Mouse (Mus musculus): ENCODE results near the gene Rad51b. TPM values are rescaled to one million over a fixed set of nuclear protein-coding genes. Genes with fewer than 3 reads are reported as not detected.

The Rad51b gene
- polyA plus RNA-seq (2015; fragmentation: Nextera tagmentation; extraction: Ambion mirVana) = 4.3 and 4.6 TPM in 2 replicates

DNA sequence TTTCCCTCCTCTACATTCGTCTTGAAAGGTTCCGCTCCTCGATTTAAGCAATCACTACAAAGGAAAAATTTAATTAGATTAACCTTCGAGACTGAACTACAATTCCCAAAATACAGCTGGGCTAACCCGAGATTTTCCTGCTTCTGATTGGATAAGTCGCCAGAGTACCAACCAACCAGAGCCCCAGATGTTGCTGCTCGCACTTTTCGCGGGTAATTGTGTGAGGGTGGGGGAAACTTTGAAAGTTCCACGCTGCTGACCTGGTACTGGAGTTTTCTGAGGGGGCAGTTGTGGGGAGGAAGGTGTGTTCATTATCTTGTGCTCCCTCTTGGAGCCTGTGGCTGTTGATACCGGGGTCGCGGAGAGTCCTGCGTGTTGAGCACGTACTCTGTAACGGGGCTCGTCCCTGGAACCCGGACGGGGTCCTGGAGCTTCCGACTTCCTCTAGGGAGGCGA is at the start of gene Rad51b:
TSS of gene Rad51b (plus strand) at position 162 of the 456 bp plus-strand sequence.
- H3K36me3 ChIP-seq (replicated peaks) = no peaks in the 10 kb centered on the region
- H3K9me3 ChIP-seq (replicated peaks) = no peaks in the 10 kb centered on the region
- WGBS (ENCODE audit: insufficient replicate concordance) = 0% methylated on average over 21 of the region's 21 CpGs
- H3K27me3 ChIP-seq = no peaks in the 10 kb centered on the region
- ATAC-seq (ENCODE audit: insufficient read depth) = peak; percentile 68
- peak within 1 kb of the TSS; percentile 73 for H3K9ac ChIP-seq
- peak within 1 kb of the TSS; percentile 85 for H3K27ac ChIP-seq (replicated peaks)
- H3K4me2 ChIP-seq = peak within 1 kb of the TSS; percentile 88
- peak within 1 kb of the TSS; percentile 79 for H3K4me3 ChIP-seq (replicated peaks)
- H3K4me1 ChIP-seq (replicated peaks) = peaks cover 39% of the 10 kb centered on the region

GRCm38 (mm10) chr12:79248110-79248509 is 49.0 kb upstream of the Rad51b start:
- ATAC-seq (ENCODE audit: insufficient read depth) = no peak
- Histone ChIP-seq H3K4me3 (replicated peaks) (no peak overlapping the region), H3K36me3 (replicated peaks) (peaks cover 91% of the 10 kb centered on the region), H3K4me2 (no peak overlapping the region), H3K27me3 (no peaks in the 10 kb centered on the region), H3K4me1 (replicated peaks) (no peaks in the 10 kb centered on the region), H3K27ac (replicated peaks) (no peak overlapping the region), H3K9ac (no peak overlapping the region), H3K9me3 (replicated peaks) (no peaks in the 10 kb centered on the region)
- WGBS (ENCODE audit: insufficient replicate concordance) = 71% methylated on average over 3 of the region's 3 CpGs

GRCm38 (mm10) chr12:79253294-79254053 is 43.6 kb upstream of the Rad51b start:
- Histone ChIP-seq H3K4me1 (replicated peaks) (no peaks in the 10 kb centered on the region), H3K27me3 (no peaks in the 10 kb centered on the region), H3K27ac (replicated peaks) (0 out of 2 replicates have a peak overlapping the region, but pooled peaks have one; percentile 14), H3K9me3 (replicated peaks) (no peaks in the 10 kb centered on the region), H3K4me2 (no peak overlapping the region), H3K36me3 (replicated peaks) (peaks cover 84% of the 10 kb centered on the region), H3K9ac (no peak overlapping the region), H3K4me3 (replicated peaks) (no peak overlapping the region)
- ATAC-seq (ENCODE audit: insufficient read depth) = no peak; the same call in 1 of the 2 replicates
- 79% methylated on average over 9 of the region's 9 CpGs for WGBS (ENCODE audit: insufficient replicate concordance)

DNA sequence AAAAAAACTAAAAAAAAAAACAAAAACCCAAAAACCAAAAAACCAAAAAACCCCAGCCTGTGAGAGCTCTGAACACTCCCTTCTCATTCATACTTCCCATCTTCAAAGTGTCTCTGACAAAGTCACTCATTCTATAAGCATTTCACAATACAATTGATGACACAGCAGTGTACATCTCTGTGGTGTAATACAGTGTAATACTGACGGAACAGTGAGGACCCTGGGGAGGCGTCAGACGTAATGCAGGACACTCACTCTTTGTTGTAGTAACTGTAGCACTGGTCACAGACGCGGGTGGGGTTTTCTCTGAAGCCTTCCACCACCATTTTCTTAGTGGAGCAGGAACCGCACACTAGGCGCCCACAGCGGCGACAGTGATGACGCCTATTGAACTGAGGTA is 42.1 kb upstream of the Rad51b start:
- no peak overlapping the region for H3K4me3 ChIP-seq (replicated peaks)
- H3K27ac ChIP-seq (replicated peaks) = no peak overlapping the region
- no peaks in the 10 kb centered on the region for H3K4me1 ChIP-seq (replicated peaks)
- peaks cover 79% of the 10 kb centered on the region for H3K36me3 ChIP-seq (replicated peaks)
- H3K9ac ChIP-seq = no peak overlapping the region
- H3K4me2 ChIP-seq = no peak overlapping the region
- ATAC-seq (ENCODE audit: insufficient read depth) = no peak
- no peaks in the 10 kb centered on the region for H3K9me3 ChIP-seq (replicated peaks)
- H3K27me3 ChIP-seq = no peaks in the 10 kb centered on the region
- 83% methylated on average over 10 of the region's 10 CpGs for WGBS (ENCODE audit: insufficient replicate concordance)

GRCm38 (mm10) chr12:79260154-79260553 is 36.9 kb upstream of the Rad51b start:
- H3K4me2 ChIP-seq = no peak overlapping the region
- no peak overlapping the region for H3K9ac ChIP-seq
- H3K27ac ChIP-seq (replicated peaks) = no peak overlapping the region
- no peaks in the 10 kb centered on the region for H3K9me3 ChIP-seq (replicated peaks)
- H3K4me1 ChIP-seq (replicated peaks) = no peaks in the 10 kb centered on the region
- no peak overlapping the region for H3K4me3 ChIP-seq (replicated peaks)
- 79% methylated on average over 2 of the region's 2 CpGs for WGBS (ENCODE audit: insufficient replicate concordance)
- ATAC-seq (ENCODE audit: insufficient read depth) = no peak
- H3K27me3 ChIP-seq = no peaks in the 10 kb centered on the region
- H3K36me3 ChIP-seq (replicated peaks) = peaks cover 79% of the 10 kb centered on the region

- Histone ChIP-seq H3K9me3 (replicated peaks) (no peaks in the 10 kb centered on the region), H3K9ac (no peak overlapping the region), H3K27ac (replicated peaks) (no peak overlapping the region), H3K4me2 (no peak overlapping the region), H3K27me3 (no peaks in the 10 kb centered on the region), H3K4me3 (replicated peaks) (no peak overlapping the region), H3K4me1 (replicated peaks) (no peaks in the 10 kb centered on the region), H3K36me3 (replicated peaks) (peaks cover 82% of the 10 kb centered on the region)
- no peak for ATAC-seq (ENCODE audit: insufficient read depth)
- WGBS (ENCODE audit: insufficient replicate concordance) = 65% methylated on average over 5 of the region's 5 CpGs
These were observed 36.0 kb upstream of the Rad51b start for GRCm38 (mm10) chr12:79261035-79261434.

GRCm38 (mm10) chr12:79272604-79273003 is 24.5 kb upstream of the Rad51b start:
- Histone ChIP-seq H3K4me2 (no peak overlapping the region), H3K27ac (replicated peaks) (peak overlapping the region; percentile 45; the same call in 1 of the 2 replicates), H3K4me3 (replicated peaks) (no peak overlapping the region), H3K9me3 (replicated peaks) (no peaks in the 10 kb centered on the region), H3K4me1 (replicated peaks) (peaks cover 5% of the 10 kb centered on the region; the same call in 1 of the 2 replicates), H3K9ac (no peak overlapping the region), H3K36me3 (replicated peaks) (peaks cover 91% of the 10 kb centered on the region), H3K27me3 (no peaks in the 10 kb centered on the region)
- 69% methylated on average over 4 of the region's 4 CpGs for WGBS (ENCODE audit: insufficient replicate concordance)
- peak; percentile 80 for ATAC-seq (ENCODE audit: insufficient read depth)

DNA sequence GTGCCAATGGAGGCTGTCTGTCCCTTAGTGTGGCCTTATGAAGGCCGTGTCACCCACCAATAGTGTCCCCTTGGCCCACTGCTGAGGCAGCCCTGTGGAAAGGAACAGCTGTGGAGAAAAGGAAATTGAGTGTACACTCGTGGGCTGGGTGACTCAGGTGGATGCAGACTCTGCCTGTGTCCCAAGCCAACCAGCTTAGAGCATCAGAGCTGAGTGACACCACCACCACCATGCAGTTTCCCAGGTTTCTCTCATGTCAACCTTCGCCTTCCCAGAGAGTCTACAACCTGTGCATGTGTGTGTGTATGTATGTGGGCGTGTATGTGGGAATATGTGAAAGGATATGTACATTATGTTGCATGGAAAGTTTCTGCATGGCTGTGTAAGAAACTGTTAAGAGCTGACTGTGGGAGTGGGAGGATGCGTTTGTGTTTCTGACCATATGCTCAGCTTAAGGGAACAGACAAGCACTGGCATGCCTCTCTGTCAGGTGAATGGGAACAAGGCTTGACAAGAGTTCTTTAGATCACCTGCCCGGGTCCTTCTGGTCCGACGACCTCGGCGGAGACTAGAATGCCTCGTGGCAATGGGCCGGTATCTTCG is 17.5 kb upstream of the Rad51b start:
- H3K4me1 ChIP-seq (replicated peaks) = no peaks in the 10 kb centered on the region
- ATAC-seq (ENCODE audit: insufficient read depth) = no peak
- H3K4me2 ChIP-seq = no peak overlapping the region
- WGBS (ENCODE audit: insufficient replicate concordance) = 85% methylated on average over 13 of the region's 13 CpGs
- H3K9ac ChIP-seq = no peak overlapping the region
- H3K9me3 ChIP-seq (replicated peaks) = no peaks in the 10 kb centered on the region
- H3K27ac ChIP-seq (replicated peaks) = no peak overlapping the region
- H3K27me3 ChIP-seq = no peaks in the 10 kb centered on the region
- H3K4me3 ChIP-seq (replicated peaks) = no peak overlapping the region
- H3K36me3 ChIP-seq (replicated peaks) = peaks cover 96% of the 10 kb centered on the region

DNA sequence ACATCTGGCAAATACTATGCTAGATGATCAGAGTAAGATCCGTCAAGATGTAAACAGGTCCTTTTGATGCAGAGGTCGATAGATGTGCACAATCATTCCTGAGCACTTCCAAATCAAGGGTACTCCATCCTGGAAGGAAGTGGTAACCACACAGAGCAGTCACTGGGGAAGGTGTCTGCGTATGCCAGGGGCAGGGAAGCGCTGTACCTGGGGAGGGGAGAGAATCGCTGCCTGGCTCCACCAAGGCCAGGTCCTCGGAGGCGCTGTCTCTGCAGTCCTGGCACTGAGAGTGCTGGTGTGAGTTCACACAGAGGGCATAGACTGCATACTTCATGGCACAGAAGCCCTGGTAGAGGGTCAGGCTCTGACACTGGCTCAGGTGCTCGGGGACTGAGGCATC is 14.5 kb upstream of the Rad51b start:
- no peaks in the 10 kb centered on the region for H3K9me3 ChIP-seq (replicated peaks)
- WGBS (ENCODE audit: insufficient replicate concordance) = 85% methylated on average over 8 of the region's 8 CpGs
- H3K4me2 ChIP-seq = no peak overlapping the region
- no peaks in the 10 kb centered on the region for H3K4me1 ChIP-seq (replicated peaks)
- H3K4me3 ChIP-seq (replicated peaks) = no peak overlapping the region
- peaks cover 96% of the 10 kb centered on the region for H3K36me3 ChIP-seq (replicated peaks)
- H3K27me3 ChIP-seq = no peaks in the 10 kb centered on the region
- H3K9ac ChIP-seq = no peak overlapping the region
- no peak overlapping the region for H3K27ac ChIP-seq (replicated peaks)
- no peak for ATAC-seq (ENCODE audit: insufficient read depth)

DNA sequence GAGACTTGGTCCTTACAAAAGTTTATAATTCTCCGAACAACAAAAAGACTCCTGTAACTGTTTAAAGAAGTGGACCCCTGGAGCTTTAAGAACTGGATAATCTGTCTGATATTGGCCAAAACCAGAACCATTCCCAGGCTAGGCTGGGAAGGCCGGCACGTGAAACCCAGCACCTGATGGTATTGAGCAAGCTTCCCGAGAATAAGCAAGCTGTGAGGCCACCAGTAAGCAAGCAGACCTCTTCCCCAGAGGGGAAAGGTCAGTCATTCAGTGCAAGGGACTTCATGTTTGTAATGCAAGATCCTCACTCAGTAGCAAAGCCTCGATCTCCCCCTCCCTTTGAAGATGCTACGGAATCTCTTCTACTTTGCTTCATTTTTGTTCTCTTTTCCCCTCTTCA is 4.2 kb upstream of the Rad51b start:
- Histone ChIP-seq H3K27ac (replicated peaks) (peak overlapping the region; percentile 38; the same call in 1 of the 2 replicates), H3K9me3 (replicated peaks) (no peaks in the 10 kb centered on the region), H3K4me3 (replicated peaks) (no peak overlapping the region), H3K4me1 (replicated peaks) (peaks cover 33% of the 10 kb centered on the region), H3K36me3 (replicated peaks) (peaks cover 26% of the 10 kb centered on the region), H3K27me3 (no peaks in the 10 kb centered on the region), H3K4me2 (no peak overlapping the region), H3K9ac (no peak overlapping the region)
- WGBS (ENCODE audit: insufficient replicate concordance) = 72% methylated on average over 6 of the region's 6 CpGs
- ATAC-seq (ENCODE audit: insufficient read depth) = no peak

DNA sequence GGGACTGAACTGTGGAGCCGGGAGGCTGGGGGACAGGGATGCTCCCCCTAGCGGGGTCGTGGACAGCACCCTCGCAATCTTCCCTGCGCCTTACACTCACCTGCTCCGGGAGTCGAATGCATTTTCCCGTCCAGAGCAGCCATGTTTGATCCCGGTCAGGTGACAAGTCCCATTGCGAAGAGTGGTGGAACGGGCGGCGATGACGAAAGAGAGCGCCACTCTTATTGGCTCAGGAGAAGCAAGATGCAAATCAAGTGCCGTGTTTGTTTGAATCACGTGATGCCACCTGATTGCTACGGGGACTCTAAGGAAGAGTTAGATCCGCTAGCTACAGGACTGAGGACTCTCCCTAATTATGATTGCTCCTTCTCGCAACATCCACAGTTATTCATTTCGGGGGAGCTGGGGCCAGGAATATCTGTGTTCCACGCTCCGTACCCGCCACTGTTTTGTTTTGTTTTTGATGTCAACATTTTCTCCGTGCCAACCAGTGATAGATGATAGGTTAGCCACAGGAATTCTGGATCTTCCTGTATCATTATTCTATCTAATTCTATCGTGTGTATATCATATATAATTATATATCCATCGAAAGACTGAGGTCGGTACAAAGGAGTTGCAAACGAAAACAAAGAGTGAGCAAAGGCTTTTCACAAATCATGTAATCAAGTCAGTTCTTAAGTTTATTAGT is 811 bp upstream of the Rad51b start, which contains the start of gene Zfyve26:
TSS of gene Zfyve26 (minus strand) at position 179 of the 691 bp plus-strand sequence.
- Histone ChIP-seq H3K36me3 (replicated peaks) (peaks cover 4% of the 10 kb centered on the region), H3K27ac (replicated peaks) (peak within 1 kb of the TSS; percentile 85), H3K4me2 (peak within 1 kb of the TSS; percentile 88), H3K4me3 (replicated peaks) (peak within 1 kb of the TSS; percentile 79), H3K27me3 (no peaks in the 10 kb centered on the region), H3K9ac (peak within 1 kb of the TSS; percentile 73), H3K9me3 (replicated peaks) (no peaks in the 10 kb centered on the region), H3K4me1 (replicated peaks) (peaks cover 39% of the 10 kb centered on the region)
- under 1% methylated on average over 29 of the region's 29 CpGs for WGBS (ENCODE audit: insufficient replicate concordance)
- peak; percentile 87 for ATAC-seq (ENCODE audit: insufficient read depth)
